ENCODE assay signal across 8 mouse cellular contexts in genomic region chr13:23550761-23551145, GRCm38 (mm10). TPM values are rescaled to one million over a fixed set of nuclear protein-coding genes. Genes with fewer than 3 reads are reported as not detected.
A peak's percentile ranks its signal among the peaks of the same experiment; 100 is the strongest.
DNase-seq lines count a peak whose midpoint lies in the region; ATAC-seq and TF ChIP-seq lines count a peak whose summit lies in the region.

No protein-coding gene starts in this region.

- H3K36me3 ChIP-seq in lung, postnatal 0 days (ENCODE audit: insufficient read depth, low read length), result no peaks in the 10 kb centered on the region
- H3K36me3 ChIP-seq in intestine, embryonic 15.5 days, result no peaks in the 10 kb centered on the region
- no peaks in the 10 kb centered on the region for H3K36me3 ChIP-seq in small intestine, adult 2 months (ENCODE audit: control insufficient read depth, insufficient read depth, low read length)

- H3K27ac ChIP-seq in lung, postnatal 0 days (ENCODE audit: low read length), result peak overlapping the region; percentile 75
- peak overlapping the region; percentile 92 for H3K27ac ChIP-seq in intestine, embryonic 15.5 days
- H3K27ac ChIP-seq in small intestine, adult 2 months (ENCODE audit: insufficient read depth, low read depth, low read length), result peak overlapping the region; percentile 53

- no peak for TF ChIP-seq POLR2A in small intestine, adult 2 months (IDR thresholded peaks at IDR 0.05; ENCODE audit: low read depth, low read length)
- TF ChIP-seq POLR2A in lung, adult 2 months (IDR thresholded peaks at IDR 0.05; ENCODE audit: borderline replicate concordance, extremely low read depth, low read depth, low read length), result no peak

- TF ChIP-seq EP300 in lung, postnatal 0 days (IDR thresholded peaks at IDR 0.05), result no peak

- ATAC-seq in lung, postnatal 0 days, result no peak
- no peak for ATAC-seq in intestine, embryonic 15.5 days

- H3K27me3 ChIP-seq in lung, postnatal 0 days (replicated peaks; ENCODE audit: insufficient read depth, low read length), result no peaks in the 10 kb centered on the region
- no peaks in the 10 kb centered on the region for H3K27me3 ChIP-seq in intestine, embryonic 15.5 days (replicated peaks)
- H3K27me3 ChIP-seq in small intestine, adult 2 months (ENCODE audit: control insufficient read depth, insufficient read depth, low read length), result no peaks in the 10 kb centered on the region

- H3K9me3 ChIP-seq in lung, postnatal 0 days (ENCODE audit: low read length), result no peaks in the 10 kb centered on the region
- no peaks in the 10 kb centered on the region for H3K9me3 ChIP-seq in intestine, embryonic 15.5 days

- no peaks in the 10 kb centered on the region for H3K4me1 ChIP-seq in lung, postnatal 0 days (ENCODE audit: insufficient read depth, low read depth, low read length)
- no peaks in the 10 kb centered on the region; the same call in 1 of the 2 replicates for H3K4me1 ChIP-seq in intestine, embryonic 15.5 days (replicated peaks)
- peaks cover 2% of the 10 kb centered on the region; the same call in 1 of the 2 replicates for H3K4me1 ChIP-seq in small intestine, adult 2 months (ENCODE audit: control insufficient read depth, insufficient read depth, insufficient read length, low read length)
- peaks cover 3% of the 10 kb centered on the region; the same call in 1 of the 2 replicates for H3K4me1 ChIP-seq in lung, adult 2 months (ENCODE audit: control insufficient read depth, insufficient read depth, low read length)

- 0% methylated on average over 3 of the region's 3 CpGs for WGBS in lung, postnatal 0 days
- 5% methylated on average over 3 of the region's 3 CpGs for WGBS in intestine, embryonic 15.5 days
- 3% methylated on average over 3 of the region's 3 CpGs for WGBS in small intestine, adult 2 months
- 5% methylated on average over 3 of the region's 3 CpGs for WGBS in lung, adult 2 months

- H3K4me3 ChIP-seq in lung, postnatal 0 days (ENCODE audit: low read depth, low read length), result peak overlapping the region; percentile 41
- H3K4me3 ChIP-seq in intestine, embryonic 15.5 days (replicated peaks), result peak overlapping the region; percentile 44
- H3K4me3 ChIP-seq in small intestine, adult 2 months (ENCODE audit: low read depth, low read length), result no peak overlapping the region
- H3K4me3 ChIP-seq in lung, adult 2 months (replicated peaks; ENCODE audit: extremely low read depth, low read depth, low read length), result no peak overlapping the region

- TF ChIP-seq CTCF in lung, postnatal 0 days (IDR thresholded peaks at IDR 0.05), result no peak
- no peak for TF ChIP-seq CTCF in small intestine, adult 2 months (IDR thresholded peaks at IDR 0.05; ENCODE audit: extremely low read depth, insufficient read length, insufficient replicate concordance, low read depth, low read length)
- no peak for TF ChIP-seq CTCF in lung, adult 2 months (IDR thresholded peaks at IDR 0.05; ENCODE audit: insufficient read depth, low read length)

- DNase-seq in lung, postnatal 0 days (ENCODE audit: low spot score), result no peak
- no peak for DNase-seq in lung, postnatal 14 days
- peak; percentile 55 for DNase-seq in embryo, embryonic 11 days
- DNase-seq in frontal cortex, postnatal 25 days (ENCODE audit: low spot score in 2 of 2), result no peak
- DNase-seq in lung, adult 2 months, result no peak
- no peak for DNase-seq in layer of hippocampus, postnatal 10 days (ENCODE audit: low spot score in 2 of 2)

- no peak overlapping the region for H3K9ac ChIP-seq in lung, postnatal 0 days (replicated peaks; ENCODE audit: low read depth)
- H3K9ac ChIP-seq in intestine, embryonic 15.5 days, result peak overlapping the region; percentile 36

- H3K4me2 ChIP-seq in lung, postnatal 0 days (replicated peaks; ENCODE audit: low read depth, low read length), result peak overlapping the region; percentile 59
- peak overlapping the region; percentile 61 for H3K4me2 ChIP-seq in intestine, embryonic 15.5 days (replicated peaks)

RNA-seq across cellular contexts. Expression of gene Hist1h4f, which starts 0.7 kb away (rescaled TPM):
- polyA plus RNA-seq in lung, postnatal 0 days (2015; fragmentation: Nextera tagmentation; extraction: Ambion mirVana), result 0.55 TPM in 1 of 2 replicates, not detected in the other
- polyA plus RNA-seq in intestine, embryonic 15.5 days (2015; fragmentation: Nextera tagmentation; extraction: Ambion mirVana), result 0.88 and 1.0 TPM in 2 replicates
- polyA plus RNA-seq in small intestine, adult 2 months (2012; rRNA removed), result 13.6 and 21.3 TPM in 2 replicates
- polyA plus RNA-seq in lung, adult 2 months (2012; rRNA removed), result 1.4 and 1.8 TPM in 2 replicates
- 100 to 1,000 TPM; 140 to 182 TPM for total RNA-seq in layer of hippocampus, postnatal 10 days (2021)

RNA-seq across cellular contexts. Expression of gene Hist1h1d, which starts 2.3 kb away (rescaled TPM):
- 0.11 TPM in 2 replicates for polyA plus RNA-seq in lung, postnatal 0 days (2015; fragmentation: Nextera tagmentation; extraction: Ambion mirVana)
- polyA plus RNA-seq in intestine, embryonic 15.5 days (2015; fragmentation: Nextera tagmentation; extraction: Ambion mirVana), result 0.46 and 0.64 TPM in 2 replicates
- polyA plus RNA-seq in small intestine, adult 2 months (2012; rRNA removed), result 0.27 and 0.29 TPM in 2 replicates
- 0.10 and 0.12 TPM in 2 replicates for polyA plus RNA-seq in lung, adult 2 months (2012; rRNA removed)
- 1 to 10 TPM; 6.4 to 6.6 TPM for total RNA-seq in layer of hippocampus, postnatal 10 days (2021)

RNA-seq across cellular contexts. Expression of gene Hist1h3f, which starts 6.9 kb away (rescaled TPM):
- 0.32 and 0.33 TPM in 2 replicates for polyA plus RNA-seq in lung, postnatal 0 days (2015; fragmentation: Nextera tagmentation; extraction: Ambion mirVana)
- 0.45 and 0.97 TPM in 2 replicates for polyA plus RNA-seq in intestine, embryonic 15.5 days (2015; fragmentation: Nextera tagmentation; extraction: Ambion mirVana)
- 9.6 and 13.1 TPM in 2 replicates for polyA plus RNA-seq in small intestine, adult 2 months (2012; rRNA removed)
- 1.3 and 1.7 TPM in 2 replicates for polyA plus RNA-seq in lung, adult 2 months (2012; rRNA removed)
- total RNA-seq in layer of hippocampus, postnatal 10 days (2021), result 10 to 100 TPM; 28.3 to 32.7 TPM

RNA-seq across cellular contexts. Expression of gene Hist1h2bh, which starts 7.6 kb away (rescaled TPM):
- 0.12 TPM in 1 of 2 replicates, not detected in the other for polyA plus RNA-seq in lung, postnatal 0 days (2015; fragmentation: Nextera tagmentation; extraction: Ambion mirVana)
- 1.1 and 1.3 TPM in 2 replicates for polyA plus RNA-seq in intestine, embryonic 15.5 days (2015; fragmentation: Nextera tagmentation; extraction: Ambion mirVana)
- 2.4 and 5.1 TPM in 2 replicates for polyA plus RNA-seq in small intestine, adult 2 months (2012; rRNA removed)
- polyA plus RNA-seq in lung, adult 2 months (2012; rRNA removed), result 0.66 and 0.87 TPM in 2 replicates
- 1 to 10 TPM; 5.1 TPM for total RNA-seq in layer of hippocampus, postnatal 10 days (2021)

RNA-seq across cellular contexts. Expression of gene Hist1h3e, which starts 11.4 kb away (rescaled TPM):
- polyA plus RNA-seq in lung, postnatal 0 days (2015; fragmentation: Nextera tagmentation; extraction: Ambion mirVana), result 1.6 and 1.7 TPM in 2 replicates
- 3.5 and 4.3 TPM in 2 replicates for polyA plus RNA-seq in intestine, embryonic 15.5 days (2015; fragmentation: Nextera tagmentation; extraction: Ambion mirVana)
- polyA plus RNA-seq in small intestine, adult 2 months (2012; rRNA removed), result 27.6 and 43.3 TPM in 2 replicates
- 8.4 and 9.2 TPM in 2 replicates for polyA plus RNA-seq in lung, adult 2 months (2012; rRNA removed)
- 10 to 100 TPM; 77.0 to 85.3 TPM for total RNA-seq in layer of hippocampus, postnatal 10 days (2021)

Comparison
In these comparisons a context has a peak if more than half of its experiments do, and no peak if none do; other contexts are left out.
1. H3K4me3 ChIP-seq: peak in lung, postnatal 0 days (single experiment) and intestine, embryonic 15.5 days (single experiment); none in small intestine, adult 2 months (single experiment) and lung, adult 2 months (single experiment).
2. Peak in every context shown above with its lines, with median percentiles within 50 percentile points of each other: H3K27ac ChIP-seq.